Mouse (Mus musculus) MN1 (cell line): ENCODE measurements around the gene Hs2st1.
"Not testable (repeated sequence)": the region's sequence is repeated elsewhere in the genome, so short reads cannot be mapped to it uniquely, and the experiment has no call there.

Experiments
- DNase-seq: peaks from one replicate; pipeline ENCODE4 v3.0.0-alpha.2; 2016; ENCODE audit warnings: low spot score

The Hs2st1 gene

GRCm38 (mm10) chr3:144570047-144570815 lies at the start of gene Hs2st1, which contains the start of gene Selenof:
Gene Hs2st1, minus strand, starts transcription at chr3:144570181.
Gene Selenof, plus strand, starts transcription at chr3:144570304.
- DNase-seq = peak; percentile 98

GRCm38 (mm10) chr3:144617633-144618180 lies 47.7 kb upstream of the Hs2st1 start:
- no peak for DNase-seq

DNA sequence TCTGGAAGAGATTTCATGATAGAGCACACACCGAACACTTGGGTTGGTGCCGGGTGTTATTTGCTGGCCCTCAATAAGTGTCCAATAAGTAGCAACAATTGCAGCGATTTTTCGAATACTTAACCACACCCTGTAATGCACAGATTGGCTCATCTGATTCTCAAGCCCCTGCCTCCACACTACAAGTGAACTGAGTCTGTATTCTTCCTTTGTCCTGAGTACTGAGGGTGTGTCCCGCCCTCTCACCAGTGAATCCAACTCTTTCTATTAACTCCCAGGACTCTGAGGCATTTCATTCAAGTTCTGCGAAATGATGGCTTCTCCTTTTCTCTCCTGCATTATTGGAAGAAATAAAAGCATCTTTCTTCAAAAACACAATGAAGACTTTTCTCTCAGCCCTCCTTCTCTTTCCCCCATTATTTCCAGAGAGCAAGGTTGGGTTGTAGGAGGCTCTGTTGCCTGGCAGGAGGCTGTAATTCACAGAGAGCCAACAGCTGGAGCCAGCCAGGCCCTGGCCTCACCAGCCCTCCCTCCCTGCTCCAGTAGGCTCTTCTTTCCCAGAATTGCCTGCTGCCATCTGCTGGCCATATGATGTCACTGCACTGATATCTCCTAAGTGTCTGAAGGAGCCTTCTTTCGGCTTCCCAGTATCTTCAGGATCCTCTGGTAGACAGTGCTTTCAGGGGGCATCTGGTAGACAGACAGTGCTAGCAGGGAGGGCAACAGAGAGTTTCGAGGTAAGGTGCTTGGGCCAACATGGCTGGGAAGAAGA lies 46.9 kb upstream of the Hs2st1 start:
- peak; percentile 82 for DNase-seq

DNA sequence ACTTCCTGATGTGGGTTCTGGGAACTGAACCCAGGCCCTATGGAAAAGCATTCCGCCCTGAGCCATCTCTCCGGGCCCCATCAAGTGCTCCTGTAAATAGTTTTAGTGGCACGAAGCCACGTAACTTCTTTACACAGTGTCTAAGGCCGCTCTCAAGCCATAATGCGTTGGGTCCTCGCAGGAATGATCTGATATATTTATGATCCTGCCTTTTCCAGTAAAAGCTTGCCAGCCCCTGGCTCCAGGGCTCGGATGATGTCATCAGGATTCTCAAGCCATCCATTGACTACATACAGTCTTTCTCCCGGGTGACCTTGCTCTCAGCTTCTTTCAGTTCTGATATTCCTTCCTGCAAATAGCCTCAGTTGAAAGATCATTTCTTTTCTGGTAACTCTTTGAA lies 45.5 kb upstream of the Hs2st1 start:
- peak; percentile 29 for DNase-seq

- DNase-seq = no peak
Observed at GRCm38 (mm10) chr3:144614698-144615097, 44.7 kb upstream of the Hs2st1 start.

GRCm38 (mm10) chr3:144614277-144614676 lies 44.3 kb upstream of the Hs2st1 start:
- DNase-seq = no peak

- no peak for DNase-seq
Observed at GRCm38 (mm10) chr3:144612382-144612781, 42.4 kb upstream of the Hs2st1 start.

- DNase-seq = no peak
Observed at GRCm38 (mm10) chr3:144611626-144612271, 41.8 kb upstream of the Hs2st1 start.

- DNase-seq = no peak
Observed at GRCm38 (mm10) chr3:144610759-144611158, 40.8 kb upstream of the Hs2st1 start.

DNA sequence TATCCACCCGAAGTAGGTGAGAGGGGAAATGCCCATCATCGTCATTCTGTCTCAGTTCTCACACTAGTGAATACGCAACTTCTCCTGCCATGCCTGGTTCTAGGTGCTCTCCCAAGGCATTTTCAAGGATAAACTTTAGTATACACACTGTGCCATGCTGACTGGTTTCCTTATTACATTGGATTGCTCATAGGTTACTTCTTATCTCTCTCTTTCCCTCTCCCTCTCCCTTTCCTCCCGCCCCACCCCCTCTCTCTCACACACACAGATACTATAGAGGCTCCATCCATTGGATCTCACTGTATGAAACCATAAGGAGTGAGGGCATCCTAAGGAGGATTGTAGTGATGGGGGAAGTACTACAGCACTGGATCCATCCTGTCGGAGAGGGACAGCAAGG lies 38.1 kb upstream of the Hs2st1 start:
- DNase-seq = no peak

- DNase-seq = no peak
Observed at GRCm38 (mm10) chr3:144606449-144606848, 36.5 kb upstream of the Hs2st1 start.

- DNase-seq = not testable (repeated sequence)
Observed at GRCm38 (mm10) chr3:144605811-144606210, 35.8 kb upstream of the Hs2st1 start.

- DNase-seq = peak; percentile 7
Observed at GRCm38 (mm10) chr3:144604205-144604604, 34.2 kb upstream of the Hs2st1 start.

GRCm38 (mm10) chr3:144603558-144603957 lies 33.6 kb upstream of the Hs2st1 start:
- DNase-seq = no peak

- DNase-seq = no peak
Observed at GRCm38 (mm10) chr3:144602819-144603218, 32.8 kb upstream of the Hs2st1 start.

DNA sequence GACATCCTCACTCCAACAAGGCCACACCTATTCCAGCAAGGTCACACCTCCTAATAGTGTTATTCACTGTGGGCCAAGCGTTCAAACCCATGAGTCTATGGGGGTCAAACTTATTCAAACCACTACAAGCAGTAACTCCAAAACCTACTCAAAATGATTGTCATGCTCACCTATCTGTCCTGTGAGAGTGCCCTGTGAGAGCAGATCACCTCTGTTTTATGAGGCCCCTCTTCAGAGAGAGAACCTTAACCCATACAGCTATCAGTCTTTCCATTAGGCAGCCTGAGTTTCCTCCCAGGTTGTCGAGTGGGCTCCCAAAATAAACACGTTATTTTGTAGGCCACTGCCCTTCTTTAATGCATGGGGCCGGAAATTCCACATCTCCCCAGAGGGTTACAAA lies 32.4 kb upstream of the Hs2st1 start:
- DNase-seq = no peak

DNA sequence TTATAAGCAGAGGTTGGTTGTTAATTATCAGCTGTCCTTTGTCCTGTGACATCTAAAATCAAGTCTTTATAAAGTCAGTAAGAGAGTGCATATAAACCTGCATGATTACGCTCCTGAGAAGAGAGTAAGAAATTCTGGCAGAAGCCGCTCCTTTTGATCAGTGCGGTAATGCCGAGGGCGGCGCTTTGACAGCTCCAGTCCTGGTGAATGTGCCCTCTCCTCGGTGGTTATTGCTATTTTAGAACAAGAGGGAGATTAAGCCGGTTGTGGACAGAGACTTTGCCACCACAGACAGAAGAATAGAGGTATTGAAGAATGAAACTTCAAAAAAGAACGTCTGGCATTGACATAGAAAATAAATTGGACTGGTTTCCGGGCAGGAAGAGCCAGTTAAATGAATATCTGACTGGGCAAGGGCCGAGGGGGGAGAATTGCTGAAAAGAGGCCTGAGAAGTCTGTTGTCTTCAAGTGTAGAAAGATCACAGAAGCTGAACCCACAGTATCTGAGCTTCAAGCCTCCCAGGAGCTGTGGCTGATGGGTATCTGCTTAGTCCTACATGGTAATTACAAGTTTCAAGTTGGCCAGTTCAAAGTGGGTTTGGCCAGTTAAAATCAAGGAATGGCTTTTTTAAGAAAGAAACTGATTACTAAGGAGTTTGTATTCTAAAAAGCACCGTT lies 27.9 kb upstream of the Hs2st1 start:
- no peak for DNase-seq

- DNase-seq = no peak
Observed at GRCm38 (mm10) chr3:144597121-144597520, 27.1 kb upstream of the Hs2st1 start.

DNA sequence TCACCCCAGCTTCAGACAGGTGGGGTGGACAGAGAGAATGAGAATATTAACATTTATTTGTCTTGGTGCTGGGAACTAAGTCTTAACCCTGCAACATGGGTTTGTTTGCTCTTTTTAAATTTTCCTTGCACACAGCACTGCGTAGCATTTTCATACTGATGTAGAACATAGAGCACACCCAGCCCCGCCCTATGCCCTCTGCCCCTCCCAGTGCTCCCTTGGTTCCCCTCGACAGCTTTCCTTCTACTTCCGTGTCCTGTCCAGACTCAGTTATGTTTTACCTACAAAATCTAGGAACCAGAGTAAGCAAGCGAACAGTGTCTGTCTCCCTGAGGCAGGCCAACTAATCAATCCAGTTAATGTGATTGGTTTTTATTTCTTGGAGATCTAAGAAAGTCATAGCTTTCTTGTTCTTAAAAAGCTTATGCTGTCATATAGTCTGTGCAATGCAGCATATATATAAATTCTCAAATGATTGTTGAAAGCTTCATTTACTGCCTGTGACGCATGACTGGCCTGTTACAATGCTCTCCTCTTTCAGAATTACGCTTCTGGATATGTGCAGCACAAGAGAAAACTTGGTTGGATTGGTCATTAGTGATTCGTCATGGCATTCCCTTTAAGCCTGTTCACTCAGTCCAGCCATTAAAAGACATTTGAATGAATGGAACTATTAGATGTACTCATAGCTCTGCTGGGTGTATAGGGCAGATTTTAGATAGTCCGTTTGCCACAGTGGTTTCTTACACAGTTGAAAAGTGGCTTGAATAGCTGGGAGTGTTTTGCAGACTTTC lies 23.2 kb upstream of the Hs2st1 start:
- DNase-seq = no peak

DNA sequence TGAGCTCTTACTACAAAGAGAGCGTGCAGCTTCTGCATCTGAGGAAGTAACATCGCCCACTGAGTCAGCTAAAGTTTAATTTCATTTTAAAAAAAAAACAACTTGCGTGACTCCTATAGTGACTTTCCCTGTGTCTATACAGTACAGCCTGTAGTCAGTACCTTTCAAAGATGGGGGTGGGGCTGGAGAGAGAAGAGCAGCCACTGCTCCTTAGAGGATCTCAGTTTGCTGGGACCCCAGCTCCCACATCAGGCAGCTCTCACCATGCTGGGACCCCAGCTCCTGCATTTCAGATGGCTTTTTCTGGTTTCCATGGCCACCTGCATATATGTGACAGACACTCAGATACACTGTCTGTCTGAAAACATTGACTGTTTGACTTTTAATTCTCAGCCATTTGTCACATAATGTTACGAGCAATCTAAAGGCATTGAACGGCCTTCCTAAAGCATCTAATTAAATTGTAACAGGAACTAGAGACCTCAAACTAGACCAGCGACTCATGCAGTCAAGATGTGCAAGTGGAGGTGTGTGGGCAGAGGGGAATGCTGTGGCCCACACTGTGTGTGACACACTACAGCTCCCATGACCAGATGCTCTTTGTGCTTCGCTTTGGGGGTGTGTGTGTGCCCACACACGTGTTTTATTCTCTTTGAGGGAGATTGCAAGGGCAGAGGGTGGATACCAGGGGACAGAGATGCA lies 19.4 kb upstream of the Hs2st1 start:
- DNase-seq = no peak
